Mouse (Mus musculus): ENCODE results near the gene Piezo1. TPM values are rescaled to one million over a fixed set of nuclear protein-coding genes. Genes with fewer than 3 reads are reported as not detected.

Piezo1 gene
- total and polyA plus RNA-seq, 3 experiments, result 14.0 to 48.5 (median 14.8) TPM

- Histone ChIP-seq H3K79me2 (replicated peaks; ENCODE audit: control insufficient read depth, insufficient read depth, low read length) (0 out of 2 replicates have a peak, but pooled peaks cover 2% of the 10 kb centered on the region), H3K36me3 (ENCODE audit: control insufficient read depth, insufficient read depth, low read length) (no peaks in the 10 kb centered on the region), H3K4me1 (ENCODE audit: control insufficient read depth, insufficient read depth, low read length) (peaks cover 46% of the 10 kb centered on the region), H3K27ac (peak overlapping the region; percentile 91), H3K4me3 (no peak overlapping the region), H3K9ac (ENCODE audit: low read depth, low read length) (peak overlapping the region; percentile 40; the same call in 1 of the 2 replicates), H3K27me3 (ENCODE audit: control insufficient read depth, insufficient read depth, low read length) (no peaks in the 10 kb centered on the region)
- WGBS, result 33% methylated on average over 7 of the region's 7 CpGs
- no peak for DNase-seq
- intact Hi-C loops (cut with DNase I), result no loop called here
- no peak for TF ChIP-seq CTCF (IDR thresholded peaks at IDR 0.05)
- TF ChIP-seq EP300 (IDR thresholded peaks at IDR 0.05; ENCODE audit: insufficient read depth, low read depth, low read length), result no peak
- no peak for TF ChIP-seq POLR2A (IDR thresholded peaks at IDR 0.05; ENCODE audit: insufficient read depth, low read depth, low read length)
Measured at GRCm38 (mm10) chr8:122526526-122527170, 24.5 kb downstream of the Piezo1 start.

DNA sequence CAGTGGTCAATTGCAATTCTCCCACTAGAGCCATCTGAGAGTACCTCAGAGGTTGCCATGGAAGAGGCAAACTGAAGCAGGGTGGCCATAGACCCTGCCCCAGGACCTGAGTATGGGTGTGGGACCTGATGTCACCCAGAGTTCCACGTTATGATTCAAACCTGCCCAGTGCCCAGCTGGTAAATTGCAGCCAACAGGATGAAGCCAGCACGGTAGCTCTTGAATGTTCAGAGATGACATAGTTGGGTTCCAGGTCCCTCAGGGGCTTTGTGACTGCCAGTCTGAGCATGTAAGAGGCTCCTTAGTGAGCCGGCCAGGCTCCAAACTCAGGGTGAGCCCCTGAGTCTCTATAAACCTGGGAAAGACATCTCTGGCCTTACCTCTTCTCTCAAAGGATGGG, 25.0 kb downstream of the Piezo1 start:
- intact Hi-C loops (cut with DNase I), result no loop called here
- H3K36me3 ChIP-seq (ENCODE audit: control insufficient read depth, insufficient read depth, low read length), result no peaks in the 10 kb centered on the region
- 24% methylated on average over 3 of the region's 3 CpGs for WGBS
- H3K27me3 ChIP-seq (ENCODE audit: control insufficient read depth, insufficient read depth, low read length), result no peaks in the 10 kb centered on the region
- H3K27ac ChIP-seq, result peak overlapping the region; percentile 91
- H3K9ac ChIP-seq (ENCODE audit: low read depth, low read length), result no peak overlapping the region
- peaks cover 43% of the 10 kb centered on the region for H3K4me1 ChIP-seq (ENCODE audit: control insufficient read depth, insufficient read depth, low read length)
- H3K79me2 ChIP-seq (replicated peaks; ENCODE audit: control insufficient read depth, insufficient read depth, low read length), result 0 out of 2 replicates have a peak, but pooled peaks cover 2% of the 10 kb centered on the region
- DNase-seq, result no peak
- TF ChIP-seq EP300 (IDR thresholded peaks at IDR 0.05; ENCODE audit: insufficient read depth, low read depth, low read length) (no peak), POLR2A (IDR thresholded peaks at IDR 0.05; ENCODE audit: insufficient read depth, low read depth, low read length) (no peak), CTCF (IDR thresholded peaks at IDR 0.05) (no peak)
- H3K4me3 ChIP-seq, result no peak overlapping the region

DNA sequence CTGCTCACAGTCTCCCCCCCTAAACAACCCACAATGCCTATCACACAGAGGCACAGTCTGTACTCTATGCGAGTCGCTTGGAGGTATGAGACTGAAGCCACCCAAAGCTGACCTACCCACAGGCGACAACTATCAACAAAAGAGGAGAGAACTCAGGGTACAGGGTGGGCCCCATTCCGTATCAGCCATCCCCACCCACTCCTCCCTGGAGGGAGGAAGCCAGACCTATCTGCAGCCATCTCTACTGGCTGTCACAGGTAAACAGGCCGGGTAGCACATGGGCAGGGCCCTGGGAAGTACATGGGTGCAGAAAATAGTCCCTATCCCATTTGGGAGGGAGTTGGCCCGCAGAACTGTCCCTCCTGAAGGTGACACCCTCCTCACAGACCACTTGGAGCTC, 26.1 kb downstream of the Piezo1 start:
- TF ChIP-seq POLR2A (IDR thresholded peaks at IDR 0.05; ENCODE audit: insufficient read depth, low read depth, low read length), result no peak
- 58% methylated on average over 6 of the region's 6 CpGs for WGBS
- intact Hi-C loops (cut with DNase I), result no loop called here
- DNase-seq, result no peak
- H3K36me3 ChIP-seq (ENCODE audit: control insufficient read depth, insufficient read depth, low read length), result no peaks in the 10 kb centered on the region
- peaks cover 42% of the 10 kb centered on the region for H3K4me1 ChIP-seq (ENCODE audit: control insufficient read depth, insufficient read depth, low read length)
- no peak overlapping the region for H3K9ac ChIP-seq (ENCODE audit: low read depth, low read length)
- H3K79me2 ChIP-seq (replicated peaks; ENCODE audit: control insufficient read depth, insufficient read depth, low read length), result 0 out of 2 replicates have a peak, but pooled peaks cover 2% of the 10 kb centered on the region
- no peak overlapping the region for H3K4me3 ChIP-seq
- H3K27me3 ChIP-seq (ENCODE audit: control insufficient read depth, insufficient read depth, low read length), result no peaks in the 10 kb centered on the region
- peak overlapping the region; percentile 91 for H3K27ac ChIP-seq

- Histone ChIP-seq H3K4me3 (no peak overlapping the region), H3K27ac (peak overlapping the region; percentile 91), H3K36me3 (ENCODE audit: control insufficient read depth, insufficient read depth, low read length) (no peaks in the 10 kb centered on the region), H3K9ac (ENCODE audit: low read depth, low read length) (peak overlapping the region; percentile 18; the same call in 1 of the 2 replicates), H3K79me2 (replicated peaks; ENCODE audit: control insufficient read depth, insufficient read depth, low read length) (0 out of 2 replicates have a peak, but pooled peaks cover 2% of the 10 kb centered on the region), H3K4me1 (ENCODE audit: control insufficient read depth, insufficient read depth, low read length) (peaks cover 46% of the 10 kb centered on the region), H3K27me3 (ENCODE audit: control insufficient read depth, insufficient read depth, low read length) (no peaks in the 10 kb centered on the region)
- TF ChIP-seq POLR2A (IDR thresholded peaks at IDR 0.05; ENCODE audit: insufficient read depth, low read depth, low read length), result no peak
- TF ChIP-seq EP300 (IDR thresholded peaks at IDR 0.05; ENCODE audit: insufficient read depth, low read depth, low read length), result no peak
- no peak for TF ChIP-seq CTCF (IDR thresholded peaks at IDR 0.05)
- DNase-seq, result no peak
- 55% methylated on average over 6 of the region's 6 CpGs for WGBS
- intact Hi-C loops (cut with DNase I), result no loop called here
Measured at GRCm38 (mm10) chr8:122524506-122524905, 26.6 kb downstream of the Piezo1 start.

GRCm38 (mm10) chr8:122523652-122524360, 27.3 kb downstream of the Piezo1 start:
- intact Hi-C loops (cut with DNase I), result loop anchor here (1.0 kb wide), 1 partner anchor 23 kb away; no protein-coding TSS in a partner anchor

More at GRCm38 (mm10) chr8:122523652-122524360, 27.3 kb downstream of the Piezo1 start:
- Histone ChIP-seq H3K27me3 (ENCODE audit: control insufficient read depth, insufficient read depth, low read length) (no peaks in the 10 kb centered on the region), H3K36me3 (ENCODE audit: control insufficient read depth, insufficient read depth, low read length) (no peaks in the 10 kb centered on the region), H3K27ac (peak overlapping the region; percentile 91), H3K4me1 (ENCODE audit: control insufficient read depth, insufficient read depth, low read length) (peaks cover 51% of the 10 kb centered on the region), H3K4me3 (peak overlapping the region; percentile 25), H3K9ac (ENCODE audit: low read depth, low read length) (peak overlapping the region; percentile 35), H3K79me2 (replicated peaks; ENCODE audit: control insufficient read depth, insufficient read depth, low read length) (no peaks in the 10 kb centered on the region)
- 23% methylated on average over 23 of the region's 23 CpGs for WGBS
- TF ChIP-seq EP300 (IDR thresholded peaks at IDR 0.05; ENCODE audit: insufficient read depth, low read depth, low read length), result no peak
- TF ChIP-seq CTCF (IDR thresholded peaks at IDR 0.05), result no peak
- TF ChIP-seq POLR2A (IDR thresholded peaks at IDR 0.05; ENCODE audit: insufficient read depth, low read depth, low read length), result no peak
- peak in 1 of 2 experiments; percentile 49 for DNase-seq
